Mouse (Mus musculus): Measurements from ENCODE around the gene Cacnb4.

DNA sequence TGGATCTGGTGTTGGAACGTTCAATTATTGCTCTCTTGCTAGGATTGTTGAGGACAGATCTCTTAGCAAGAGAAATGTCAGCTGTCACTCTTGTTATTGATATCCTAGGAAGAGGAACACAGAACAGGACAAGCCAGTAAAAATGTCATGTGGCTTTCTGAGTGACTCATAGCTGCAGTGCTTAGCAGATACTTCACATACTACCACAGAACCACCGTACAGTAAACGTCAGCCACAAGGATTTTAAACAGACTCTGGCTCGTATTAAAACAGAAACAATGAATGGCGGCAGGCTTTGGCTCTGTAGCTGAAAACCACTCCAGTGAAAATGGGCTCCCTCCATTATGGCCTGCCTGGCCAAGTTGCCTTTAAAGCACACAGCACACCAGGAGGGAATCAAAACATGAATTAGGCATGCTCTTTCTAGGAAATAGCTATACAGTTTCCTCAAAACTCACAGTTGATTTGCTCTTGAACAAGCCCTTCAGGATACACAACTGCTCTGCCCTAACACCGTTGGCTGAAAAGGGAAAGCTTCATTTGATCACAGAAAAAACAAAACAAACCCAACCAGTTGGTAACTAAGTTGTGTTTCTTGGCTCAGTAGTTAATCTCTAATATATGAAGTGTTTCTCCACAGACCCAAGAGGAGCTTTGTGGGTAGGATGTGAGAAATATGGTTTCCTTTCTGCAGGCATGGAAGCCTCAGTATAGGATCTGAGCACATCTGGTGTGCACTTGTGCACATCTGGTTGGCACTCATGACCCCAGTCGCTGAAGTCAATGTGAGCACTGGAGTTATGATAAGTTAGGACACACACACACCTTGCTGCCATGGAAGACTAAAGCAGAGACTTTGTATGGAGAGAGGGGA is 220.8 kb downstream of the Cacnb4 start:
- TF ChIP-seq CTCF (IDR thresholded peaks at IDR 0.05) (no peak), EP300 (IDR thresholded peaks at IDR 0.05) (no peak)

All from lung, postnatal 0 days (tissue).